Mouse (Mus musculus) urinary bladder, postnatal 14 days (tissue): ENCODE data around the gene Ntf5.
"Not testable (repeated sequence)": the region's sequence is repeated elsewhere in the genome, so short reads cannot be mapped to it uniquely, and the experiment has no call there.

Experiments used
- DNase-seq: peaks from one replicate; pipeline ENCODE4 v3.0.0; 2021; ENCODE audit warnings: low spot score

Gene Ntf5

GRCm38 (mm10) chr7:45462325-45462724 is 48.8 kb downstream of the Ntf5 start:
- DNase-seq: no peak

DNA sequence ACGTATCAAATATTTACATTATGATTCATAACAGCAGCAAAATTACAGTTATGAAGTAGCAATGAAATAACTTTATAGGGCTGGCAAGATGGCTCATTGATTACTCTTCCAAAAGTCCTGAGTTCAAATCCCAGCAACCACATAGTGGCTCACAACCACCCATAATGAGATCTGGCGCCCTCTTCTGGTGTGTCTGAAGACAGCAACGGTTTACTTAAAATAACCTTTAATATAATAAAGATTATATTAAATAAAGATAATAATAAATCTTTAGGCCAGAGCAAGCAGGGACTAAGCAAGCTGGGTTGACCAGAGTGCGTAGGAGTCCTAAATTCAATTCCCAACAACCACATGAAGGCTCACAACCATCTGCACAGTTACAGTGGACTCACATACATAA is 49.4 kb downstream of the Ntf5 start:
- not testable (repeated sequence) for DNase-seq

- DNase-seq: no peak
Measured at GRCm38 (mm10) chr7:45463987-45464778, 50.7 kb downstream of the Ntf5 start.

- no peak for DNase-seq
Measured at GRCm38 (mm10) chr7:45465112-45465511, 51.6 kb downstream of the Ntf5 start.

DNA sequence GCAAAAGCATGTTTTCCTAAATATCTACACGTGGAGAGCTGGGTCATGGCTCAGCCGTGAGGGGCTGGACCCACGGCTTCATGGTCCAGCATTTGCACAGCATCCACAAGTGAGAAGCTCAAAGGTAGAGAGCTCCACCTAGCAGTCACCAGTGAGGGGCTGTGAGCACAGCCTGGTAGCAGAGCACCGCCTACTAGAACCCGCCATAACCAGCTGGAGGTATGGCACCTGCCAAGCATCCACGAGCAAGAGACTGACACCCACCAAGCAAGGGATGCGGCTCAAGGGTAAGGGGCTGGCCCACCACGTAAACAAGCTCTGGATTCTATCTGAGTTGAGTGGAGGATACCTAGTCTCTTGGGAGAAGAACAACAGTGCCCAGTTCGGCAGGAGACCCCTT is 52.1 kb downstream of the Ntf5 start:
- DNase-seq: no peak

DNA sequence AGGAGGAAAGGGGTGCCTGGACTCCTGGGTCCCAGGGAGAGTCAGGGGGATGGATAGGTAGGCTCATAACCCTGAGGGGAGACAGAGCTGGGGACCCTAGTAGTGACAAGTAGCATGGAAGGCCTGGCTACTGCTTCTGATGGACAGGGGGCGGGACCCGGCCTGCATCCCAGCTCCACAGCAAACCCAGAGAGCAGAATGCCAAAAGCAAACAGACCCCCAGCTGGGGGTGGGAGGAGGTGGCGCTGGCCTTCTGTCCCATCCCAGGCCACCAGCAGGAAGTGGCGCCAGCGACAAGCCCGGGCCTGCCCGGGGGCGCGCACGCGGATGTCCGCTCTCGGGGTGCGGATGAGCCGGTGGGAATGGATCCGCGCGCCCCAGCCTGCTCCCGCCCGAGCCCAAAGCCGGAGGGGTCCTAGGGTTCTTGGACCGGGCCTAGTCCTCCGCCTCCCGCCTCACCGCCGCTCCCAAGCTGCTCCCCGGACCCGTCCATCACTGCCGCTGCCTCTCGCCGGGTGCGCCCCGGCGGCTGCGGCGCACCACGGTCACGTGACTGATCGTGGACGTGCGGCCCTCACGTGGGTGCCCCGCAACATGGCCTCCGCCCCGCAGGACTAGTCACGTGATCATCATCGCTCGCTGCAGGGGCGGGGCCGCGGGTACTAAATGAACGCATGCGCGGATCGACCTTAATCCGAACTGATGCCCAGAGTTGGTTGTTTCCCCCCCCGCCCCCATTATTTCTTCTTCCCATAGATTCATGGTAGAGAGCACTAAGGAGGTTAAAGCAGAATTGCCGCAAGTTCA is 53.0 kb downstream of the Ntf5 start, which contains the start of gene Bax:
Gene Bax, minus strand, starts transcription at position 616 of the 807 bp plus-strand sequence.
- DNase-seq: peak; percentile 96
